Mouse (Mus musculus): ENCODE measurements around the gene Tex35.

The Tex35 gene

DNA sequence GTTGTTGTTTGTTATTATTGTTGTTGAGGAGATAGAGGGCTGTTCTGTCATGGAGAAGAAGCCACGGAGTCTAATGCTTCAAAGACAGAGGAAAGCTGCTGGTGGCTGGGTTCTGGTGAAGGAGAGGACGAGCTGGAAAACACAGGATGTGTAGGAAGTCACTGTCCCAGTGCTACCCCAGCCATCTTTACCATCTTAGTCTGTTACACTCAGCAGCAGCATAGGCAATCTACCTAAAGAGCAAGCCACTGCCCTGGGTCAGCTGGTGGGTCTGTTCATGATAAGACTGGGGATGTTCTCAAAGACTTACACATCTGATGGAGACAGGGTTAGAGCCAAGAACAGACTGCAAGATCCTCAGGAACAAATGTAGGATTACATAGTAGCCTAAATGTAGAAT, 58.6 kb downstream of the Tex35 start:
- no peak for DNase-seq (ENCODE audit: low spot score in 2 of 2)
